Mouse (Mus musculus) C2C12 (cell line): ENCODE data around the gene Vasn. TPM values are rescaled to one million over a fixed set of nuclear protein-coding genes. Genes with fewer than 3 reads are reported as not detected.
A peak's percentile ranks its signal among the peaks of the same experiment; 100 is the strongest.

Source experiments
- H3K27me3 ChIP-seq: one replicate; pipeline ENCODE4 v1.6.1; 2011; ENCODE audit not compliant: control insufficient read depth, insufficient read depth, insufficient read length
- H3K36me3 ChIP-seq: one replicate; pipeline ENCODE4 v1.6.1; 2011; ENCODE audit not compliant: control insufficient read depth, insufficient read depth
- H3K4me3 ChIP-seq: one replicate; pipeline ENCODE4 v1.5.1; 2011; ENCODE audit warnings: mild to moderate bottlenecking, control low read depth; ENCODE audit not compliant: poor library complexity, insufficient read depth, severe bottlenecking
- H3K79me2 ChIP-seq: one replicate; pipeline ENCODE4 v1.6.1; 2011; ENCODE audit not compliant: control insufficient read depth, insufficient read depth
- H3K79me3 ChIP-seq: one replicate; pipeline ENCODE4 v1.6.1; 2011; ENCODE audit warnings: low read depth, control low read depth
- H3ac ChIP-seq: one replicate; pipeline ENCODE3; 2011; ENCODE audit warnings: low read depth; ENCODE audit not compliant: control insufficient read depth, insufficient read length
- CEBPB ChIP-seq: IDR thresholded peaks from one replicate; pipeline ENCODE4 v1.6.1; 2011; ENCODE audit warnings: low read depth, mild to moderate bottlenecking, control low read depth, moderate library complexity
- CTCF ChIP-seq: IDR thresholded peaks from one replicate; pipeline ENCODE4 v1.5.1; 2011; ENCODE audit not compliant: control insufficient read depth, insufficient read depth, insufficient read length
- FOSL1 ChIP-seq: IDR thresholded peaks from one replicate; pipeline ENCODE4 v1.8.0; 2011; ENCODE audit warnings: mild to moderate bottlenecking, low read length; ENCODE audit not compliant: poor library complexity, insufficient read depth, severe bottlenecking
- MAX ChIP-seq: IDR thresholded peaks from one replicate; pipeline ENCODE4 v1.6.1; 2011; ENCODE audit warnings: mild to moderate bottlenecking, control low read depth
- MYOD1 ChIP-seq: IDR thresholded peaks from one replicate; pipeline ENCODE4 v1.6.1; 2011; ENCODE audit warnings: low read depth; ENCODE audit not compliant: control insufficient read depth, insufficient read length
- MYOG ChIP-seq: IDR thresholded peaks from one replicate; pipeline ENCODE4 v1.6.1; 2011; ENCODE audit not compliant: control insufficient read depth, insufficient read length; ENCODE audit errors: extremely low read depth
- USF1 ChIP-seq: IDR thresholded peaks from one replicate; pipeline ENCODE4 v1.6.1; 2011; ENCODE audit warnings: low read depth, mild to moderate bottlenecking, control low read depth, moderate library complexity
- polyA plus RNA-seq: library from polyadenylated mRNA; unstranded; fragments of >200 nt; fragmentation: generic; extraction: Trizol; gene quantifications from one replicate; pipeline ENCODE4 v1.2.1, GENCODE M21; 2012; ENCODE audit warnings: missing spikeins

The Vasn gene
- polyA plus RNA-seq, 1 experiment, result 49.6 TPM

DNA sequence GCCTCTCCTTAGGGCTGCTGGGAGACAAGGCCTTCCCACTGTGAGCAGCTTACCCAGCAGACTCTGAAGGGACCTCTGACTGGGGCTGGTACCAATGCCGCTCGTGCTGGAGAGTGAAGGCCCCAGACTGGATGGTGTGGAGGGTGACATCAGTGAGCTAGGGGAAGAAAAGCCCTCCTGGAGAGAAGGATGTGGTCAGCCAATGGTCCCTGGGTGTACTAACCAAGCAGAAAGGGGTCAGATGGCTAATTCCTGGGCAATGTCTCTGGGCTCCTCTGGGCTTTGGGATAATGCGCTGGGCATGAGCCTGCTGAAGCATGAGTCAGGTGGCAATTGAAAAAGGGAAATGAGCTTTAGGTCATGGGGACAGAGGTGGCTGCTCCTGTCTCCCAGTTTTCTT lies 6.1 kb upstream of the Vasn start:
- H3K79me3 ChIP-seq, result no peaks in the 10 kb centered on the region
- H3K27me3 ChIP-seq, result no peaks in the 10 kb centered on the region
- no peak for TF ChIP-seq MYOG
- no peak for TF ChIP-seq MYOD1
- no peak for TF ChIP-seq CEBPB
- no peak for TF ChIP-seq MAX
- no peak for TF ChIP-seq FOSL1
- H3K36me3 ChIP-seq, result no peaks in the 10 kb centered on the region
- no peaks in the 10 kb centered on the region for H3K79me2 ChIP-seq
- no peak overlapping the region for H3K4me3 ChIP-seq
- H3ac ChIP-seq, result no peak overlapping the region

DNA sequence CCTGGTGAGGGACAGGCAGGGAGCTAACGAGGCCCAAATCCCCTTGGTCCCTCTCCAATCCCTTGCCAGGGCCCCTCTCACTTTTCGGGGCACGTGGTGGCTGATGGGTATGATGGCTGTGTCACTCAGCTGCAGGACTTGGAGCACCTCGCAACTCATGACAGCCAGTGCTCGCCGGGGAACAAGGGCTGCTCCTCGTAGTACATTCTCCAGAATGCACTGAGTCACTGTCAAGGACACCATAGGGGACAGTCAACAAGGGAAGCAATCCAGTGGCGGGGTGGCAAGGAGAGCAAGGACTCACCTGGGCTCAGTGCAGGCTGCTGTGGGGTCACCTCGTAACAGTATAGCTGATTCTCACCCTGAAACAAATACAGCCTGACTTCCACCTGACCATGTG lies 5.1 kb upstream of the Vasn start:
- Histone ChIP-seq H3K79me3 (no peaks in the 10 kb centered on the region), H3ac (no peak overlapping the region), H3K79me2 (peaks cover under 1% of the 10 kb centered on the region), H3K36me3 (no peaks in the 10 kb centered on the region), H3K27me3 (no peaks in the 10 kb centered on the region), H3K4me3 (no peak overlapping the region)
- no peak for TF ChIP-seq MYOD1
- no peak for TF ChIP-seq MAX
- no peak for TF ChIP-seq CEBPB
- no peak for TF ChIP-seq MYOG
- no peak for TF ChIP-seq FOSL1
- TF ChIP-seq USF1, result no peak
- no peak for TF ChIP-seq CTCF

DNA sequence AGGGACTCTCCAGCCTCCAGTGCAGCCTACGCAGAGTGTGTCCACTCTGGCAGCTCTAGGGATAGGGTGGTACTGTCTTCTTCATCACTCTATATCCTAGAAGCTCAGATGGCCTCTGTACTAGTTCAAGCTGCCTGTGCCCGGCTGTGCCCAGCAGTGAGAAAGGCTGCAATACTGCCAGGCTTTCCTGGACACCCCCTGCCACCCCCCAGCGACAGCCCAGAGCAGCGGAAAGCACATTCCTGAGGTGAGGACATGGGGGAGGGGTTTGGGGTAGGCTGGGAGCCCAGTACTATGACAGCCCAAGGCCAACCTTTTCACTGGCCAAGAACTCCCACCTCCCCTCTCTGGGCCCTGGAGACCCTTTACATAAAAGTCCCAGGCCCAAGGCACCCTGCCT lies 4.0 kb upstream of the Vasn start:
- H3K27me3 ChIP-seq, result no peaks in the 10 kb centered on the region
- no peak overlapping the region for H3K4me3 ChIP-seq
- no peak overlapping the region for H3ac ChIP-seq
- H3K79me2 ChIP-seq, result peaks cover 11% of the 10 kb centered on the region
- H3K36me3 ChIP-seq, result no peaks in the 10 kb centered on the region
- H3K79me3 ChIP-seq, result peaks cover 4% of the 10 kb centered on the region
- TF ChIP-seq MYOG, result no peak
- TF ChIP-seq CTCF, result no peak
- no peak for TF ChIP-seq MAX
- no peak for TF ChIP-seq MYOD1
- TF ChIP-seq USF1, result no peak
- TF ChIP-seq CEBPB, result no peak
- TF ChIP-seq FOSL1, result no peak

DNA sequence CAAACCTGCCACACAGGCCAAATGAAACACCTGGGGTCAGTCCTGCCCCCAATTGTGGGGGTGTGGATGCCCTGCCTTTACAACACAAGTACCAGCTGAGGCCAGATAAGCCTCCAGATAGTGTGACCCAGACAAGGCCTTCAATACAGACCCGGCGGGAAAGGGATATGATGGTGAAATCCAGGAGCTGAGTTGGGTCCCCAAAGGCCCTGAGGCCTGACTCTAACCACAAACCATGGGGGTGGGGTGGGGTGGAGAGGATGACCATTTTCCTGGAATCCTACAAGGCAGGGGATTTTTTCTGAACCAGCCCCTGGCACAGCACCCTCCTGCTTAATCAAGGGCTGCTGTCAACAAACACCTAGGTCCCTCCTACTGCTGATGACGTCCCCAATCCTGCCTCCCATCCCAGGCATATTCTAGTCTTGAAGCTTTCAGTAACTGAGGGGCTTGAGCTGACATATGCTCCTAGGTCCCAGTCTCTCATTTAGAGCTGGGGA lies 800 bp upstream of the Vasn start:
- peaks cover 20% of the 10 kb centered on the region for H3K79me3 ChIP-seq
- no peak overlapping the region for H3K4me3 ChIP-seq
- H3K36me3 ChIP-seq, result no peaks in the 10 kb centered on the region
- H3ac ChIP-seq, result no peak overlapping the region
- H3K27me3 ChIP-seq, result no peaks in the 10 kb centered on the region
- peaks cover 41% of the 10 kb centered on the region for H3K79me2 ChIP-seq
- TF ChIP-seq MYOG, result no peak
- no peak for TF ChIP-seq USF1
- TF ChIP-seq CEBPB, result no peak
- no peak for TF ChIP-seq FOSL1
- TF ChIP-seq CTCF, result no peak
- no peak for TF ChIP-seq MAX

DNA sequence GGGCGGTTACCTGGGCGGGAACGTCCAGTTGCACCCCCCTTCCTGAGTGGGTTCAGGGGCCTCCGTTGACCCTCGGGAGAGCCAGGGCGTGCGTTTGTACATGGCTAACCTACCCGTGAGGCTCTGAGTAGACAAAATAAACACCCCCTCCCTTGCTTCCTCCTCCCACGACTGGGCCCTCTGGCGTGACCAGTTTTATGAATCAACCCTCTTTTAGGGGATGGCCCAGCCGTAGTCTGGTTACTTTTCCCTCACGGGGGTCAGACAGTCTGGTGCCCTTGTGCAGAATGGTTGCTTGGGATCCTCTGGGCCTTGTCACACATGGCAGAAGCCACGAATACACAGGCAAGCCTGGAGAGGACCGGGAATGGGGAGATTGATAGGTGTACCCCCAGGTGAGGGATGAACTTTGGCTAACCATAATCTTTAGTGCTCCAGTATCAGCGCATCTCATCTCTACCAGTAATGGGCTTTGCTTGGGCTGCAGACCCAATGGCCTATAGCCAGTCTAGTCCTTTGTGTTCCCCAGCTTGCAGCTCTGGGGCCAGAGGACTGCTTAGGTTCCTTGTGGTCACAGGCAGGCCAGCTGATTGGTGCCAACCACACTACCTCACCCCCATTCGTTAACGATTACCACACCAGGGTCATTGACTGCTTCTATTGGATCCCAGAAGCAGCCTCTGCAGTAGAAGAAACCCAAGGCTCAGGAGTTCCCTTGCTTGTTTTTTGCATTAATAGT lies 695 bp downstream of the Vasn start:
- H3K36me3 ChIP-seq, result peaks cover 11% of the 10 kb centered on the region
- H3K4me3 ChIP-seq, result peak overlapping the region; percentile 93
- H3K79me2 ChIP-seq, result peaks cover 54% of the 10 kb centered on the region
- no peaks in the 10 kb centered on the region for H3K27me3 ChIP-seq
- H3ac ChIP-seq, result peak overlapping the region; percentile 92
- no peak for TF ChIP-seq MYOD1
- no peak for TF ChIP-seq MYOG
- TF ChIP-seq MAX, result no peak
- no peak for TF ChIP-seq USF1
- TF ChIP-seq CTCF, result no peak
- peaks cover 32% of the 10 kb centered on the region for H3K79me3 ChIP-seq

DNA sequence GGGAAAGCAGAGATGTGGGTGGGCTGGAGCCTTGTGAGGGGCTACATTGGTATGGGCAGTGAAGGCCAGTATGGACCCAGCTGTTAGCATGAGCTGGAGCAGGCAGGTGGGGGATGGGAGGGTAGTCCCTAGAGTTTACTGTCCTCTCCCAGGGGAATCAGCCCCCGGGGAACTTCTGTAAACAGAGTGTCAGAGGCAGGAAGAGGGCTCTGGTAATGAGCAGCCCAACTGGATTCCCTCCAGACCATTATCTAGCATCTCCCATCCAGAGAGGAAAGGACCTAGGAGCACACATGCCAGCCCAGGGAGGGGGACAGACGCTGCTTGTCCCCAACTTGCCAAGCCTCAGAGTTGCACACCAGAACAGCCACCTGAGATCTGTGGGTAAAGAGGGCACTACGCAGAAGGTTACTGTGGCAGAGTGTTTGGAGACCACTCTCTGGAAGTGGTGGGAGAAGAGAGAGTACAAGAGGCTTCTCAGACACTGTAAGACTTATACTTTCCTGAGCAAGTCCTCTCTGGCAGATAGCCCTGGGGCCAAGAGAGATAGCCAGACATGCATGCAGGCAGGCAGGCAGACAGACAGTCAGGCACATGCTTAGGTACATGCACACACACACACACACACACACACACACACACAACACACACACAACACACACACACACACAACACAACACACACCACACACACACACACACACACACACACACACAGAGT lies 1.5 kb downstream of the Vasn start:
- H3ac ChIP-seq, result peak overlapping the region; percentile 22
- TF ChIP-seq MYOG, result no peak
- no peak for TF ChIP-seq CTCF
- TF ChIP-seq CEBPB, result no peak
- peak; percentile 46 for TF ChIP-seq MYOD1
- no peak for TF ChIP-seq MAX
- no peak for TF ChIP-seq USF1
- TF ChIP-seq FOSL1, result no peak
- H3K27me3 ChIP-seq, result no peaks in the 10 kb centered on the region
- H3K79me3 ChIP-seq, result peaks cover 41% of the 10 kb centered on the region
- peaks cover 20% of the 10 kb centered on the region for H3K36me3 ChIP-seq
- H3K4me3 ChIP-seq, result peak overlapping the region; percentile 93
- H3K79me2 ChIP-seq, result peaks cover 62% of the 10 kb centered on the region
